Mouse (Mus musculus) forebrain, embryonic 11.5 days (tissue): ENCODE results near the gene Flg2. TPM values are rescaled to one million over a fixed set of nuclear protein-coding genes. Genes with fewer than 3 reads are reported as not detected.

ENCODE experiments used
- ATAC-seq: fragments of 200-750 bp; cut with Nextera tagmentation; replicated peaks from 2 replicates; pipeline ENCODE4 v1.8.0; 2017; ENCODE audit warnings: moderate TSS enrichment; ENCODE audit not compliant: low FRiP score
- DNase-seq: peaks from one replicate; pipeline ENCODE4 v3.0.0-alpha.2; 2017; ENCODE audit warnings: low spot score
- H3K27ac ChIP-seq: fragments of 300-500 bp; sonication (generic); 2 replicates; pipeline ENCODE4 v1.5.1; 2014; ENCODE audit warnings: low read depth, low read length
- H3K27me3 ChIP-seq: fragments of 300-500 bp; sonication (generic); 2 replicates; pipeline ENCODE4 v1.6.1; 2014; ENCODE audit warnings: mild to moderate bottlenecking, low read length, mixed read lengths; ENCODE audit not compliant: control insufficient read depth, insufficient read depth
- H3K36me3 ChIP-seq: fragments of 300-500 bp; sonication (generic); 2 replicates; pipeline ENCODE4 v1.6.1; 2014; ENCODE audit warnings: mild to moderate bottlenecking, low read length, moderate library complexity, mixed read lengths; ENCODE audit not compliant: control insufficient read depth, insufficient read depth
- H3K4me1 ChIP-seq: fragments of 300-500 bp; sonication (generic); replicated peaks from 2 replicates; pipeline ENCODE4 v1.6.1; 2014; ENCODE audit warnings: low read length, mixed read lengths; ENCODE audit not compliant: control insufficient read depth, insufficient read depth
- H3K4me2 ChIP-seq: fragments of 300-500 bp; sonication (generic); 2 replicates; pipeline ENCODE4 v1.6.1; 2014; ENCODE audit warnings: low read depth, mild to moderate bottlenecking, low read length, moderate library complexity, mixed read lengths; ENCODE audit not compliant: severe bottlenecking
- H3K4me3 ChIP-seq: fragments of 300-500 bp; sonication (generic); 2 replicates; pipeline ENCODE4 v1.5.1; 2014; ENCODE audit warnings: low read depth, low read length
- H3K9ac ChIP-seq: fragments of 300-500 bp; sonication (generic); 2 replicates; pipeline ENCODE4 v1.6.1; 2014; ENCODE audit warnings: low read length
- H3K9me3 ChIP-seq: fragments of 300-500 bp; sonication (generic); 2 replicates; pipeline ENCODE4 v1.6.1; 2016; ENCODE audit warnings: low read length, mixed read lengths; ENCODE audit not compliant: control insufficient read depth
- WGBS: fragments of 180-500 bp; shearing (Covaris S2); extraction: QIAGEN DNeasy Blood & Tissue Kit; methylation state at CpG from one replicate; pipeline ENCODE4 v1.1.7; 2014; 5-methylcytosine and 5-hydroxymethylcytosine counted together
- polyA plus RNA-seq: library from polyadenylated mRNA; unstranded; fragments of >200 nt; fragmentation: Nextera tagmentation; extraction: Ambion mirVana; gene quantifications from 2 replicates; pipeline ENCODE4 v1.2.1, GENCODE M21; 2014

Flg2 gene
- polyA plus RNA-seq = not detected in 2 replicates

DNA sequence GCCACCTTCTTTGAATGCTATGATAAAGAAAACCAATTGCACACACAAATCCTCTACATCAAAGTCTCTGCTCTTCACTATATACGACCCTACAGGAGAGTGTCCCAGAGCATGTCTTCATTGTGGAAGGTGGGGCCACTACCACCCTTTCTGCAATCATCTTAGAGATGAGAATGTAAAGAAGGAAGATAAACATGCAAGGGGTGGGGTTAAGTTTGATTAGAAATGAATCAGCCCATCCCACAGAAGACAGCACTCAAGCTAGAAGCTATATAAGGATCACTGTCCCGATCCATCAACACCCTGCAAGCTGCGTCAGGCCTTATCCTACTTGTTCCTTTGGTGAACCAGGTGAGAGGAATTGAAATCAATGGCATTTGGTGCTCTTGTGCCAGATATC lies at the start of gene Flg2:
Flg2 (plus strand) TSS at position 301 of the 400 bp plus-strand sequence.
- no peaks in the 10 kb centered on the region for H3K36me3 ChIP-seq
- no peak for ATAC-seq
- H3K9me3 ChIP-seq = no peaks in the 10 kb centered on the region
- no peak for DNase-seq
- H3K4me3 ChIP-seq = no peak within 1 kb of the TSS
- no peaks in the 10 kb centered on the region for H3K4me1 ChIP-seq
- no peaks in the 10 kb centered on the region for H3K27me3 ChIP-seq
- no peak within 1 kb of the TSS for H3K4me2 ChIP-seq
- 84% methylated on average over 3 of the region's 3 CpGs for WGBS
- H3K27ac ChIP-seq = no peak within 1 kb of the TSS
- H3K9ac ChIP-seq = no peak within 1 kb of the TSS

DNA sequence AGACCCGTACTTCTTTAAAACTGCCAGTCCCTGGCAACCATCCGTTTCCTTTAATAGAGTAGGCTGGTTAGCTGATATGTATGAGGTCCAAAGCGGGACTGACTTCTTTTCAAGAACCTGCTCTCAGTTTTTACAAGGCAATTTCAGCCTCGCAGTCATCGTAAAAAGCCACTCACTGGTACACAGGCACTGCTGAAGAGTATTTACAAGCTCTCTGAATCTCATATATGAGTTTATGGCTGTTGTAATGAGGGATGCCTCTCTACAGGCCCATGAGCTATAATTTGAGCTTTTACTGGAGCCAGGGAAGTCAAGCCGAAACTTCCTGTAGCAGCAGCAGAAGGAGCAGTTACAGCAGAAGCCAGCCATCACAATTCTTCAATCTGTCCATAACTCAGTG lies 34.6 kb upstream of the Flg2 start:
- Histone ChIP-seq H3K4me3 (no peak overlapping the region), H3K9ac (no peak overlapping the region), H3K9me3 (no peaks in the 10 kb centered on the region), H3K27ac (no peak overlapping the region), H3K4me2 (no peak overlapping the region), H3K4me1 (no peaks in the 10 kb centered on the region), H3K36me3 (no peaks in the 10 kb centered on the region), H3K27me3 (no peaks in the 10 kb centered on the region)
- 87% methylated on average over 6 of the region's 6 CpGs for WGBS
- no peak for ATAC-seq
- no peak for DNase-seq

DNA sequence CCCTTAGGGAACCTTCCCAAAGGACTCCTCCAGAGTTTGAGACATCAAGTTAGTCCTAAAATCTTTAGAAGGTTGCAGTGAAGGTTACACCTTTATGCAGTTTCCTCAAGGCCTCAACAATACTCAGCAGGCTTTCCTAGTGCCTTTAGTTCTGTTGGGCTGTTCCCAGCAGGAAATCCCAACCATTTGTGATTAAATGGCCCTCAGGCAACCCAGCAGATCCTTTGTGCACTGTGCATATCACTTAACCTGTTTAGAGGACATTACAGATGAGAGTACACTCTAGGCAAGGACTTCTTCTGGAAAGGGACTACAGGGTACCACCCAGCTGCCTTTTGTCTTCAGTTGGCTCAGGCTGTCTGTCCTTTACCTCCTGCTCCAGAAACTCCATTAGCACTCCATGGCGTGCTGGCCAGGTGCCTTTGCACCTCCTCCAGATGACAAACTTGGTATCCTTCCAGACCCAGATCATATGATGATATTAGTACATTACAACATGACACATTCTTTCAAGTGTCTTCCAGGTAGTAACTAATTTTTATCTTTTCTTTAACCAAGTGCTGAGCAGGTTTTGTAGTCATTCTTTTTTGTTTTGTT lies 34.0 kb upstream of the Flg2 start:
- ATAC-seq (no peak), DNase-seq (no peak)
- no peak overlapping the region for H3K27ac ChIP-seq
- no peaks in the 10 kb centered on the region for H3K4me1 ChIP-seq
- no peaks in the 10 kb centered on the region for H3K36me3 ChIP-seq
- H3K27me3 ChIP-seq = no peaks in the 10 kb centered on the region
- no peak overlapping the region for H3K9ac ChIP-seq
- no peak overlapping the region for H3K4me2 ChIP-seq
- H3K9me3 ChIP-seq = no peaks in the 10 kb centered on the region
- 68% methylated on average over 1 of the region's 1 CpGs for WGBS
- H3K4me3 ChIP-seq = no peak overlapping the region

DNA sequence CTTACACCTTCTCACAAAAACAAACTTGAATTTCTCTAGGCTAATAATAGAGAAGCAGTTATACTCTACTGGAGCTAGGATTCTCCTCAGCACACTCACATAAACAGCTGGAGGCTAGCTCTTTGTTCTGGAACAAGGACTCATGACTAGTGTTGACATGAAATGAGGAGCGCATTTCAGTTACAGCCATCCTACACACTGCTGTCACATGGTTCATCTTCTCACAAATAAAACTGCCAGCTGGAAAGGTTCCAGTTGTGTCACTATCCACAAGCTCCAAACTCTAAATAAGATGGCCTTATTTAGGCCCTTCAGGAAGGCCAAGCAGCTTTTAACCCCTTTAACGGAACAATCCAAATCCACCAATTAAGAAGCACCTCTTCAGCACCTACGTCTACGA lies 16.2 kb upstream of the Flg2 start:
- no peaks in the 10 kb centered on the region for H3K9me3 ChIP-seq
- H3K27ac ChIP-seq = no peak overlapping the region
- no peaks in the 10 kb centered on the region for H3K27me3 ChIP-seq
- no peak for DNase-seq
- no peak overlapping the region for H3K9ac ChIP-seq
- no peak overlapping the region for H3K4me2 ChIP-seq
- 90% methylated on average over 4 of the region's 4 CpGs for WGBS
- H3K4me1 ChIP-seq = no peaks in the 10 kb centered on the region
- no peak for ATAC-seq
- no peak overlapping the region for H3K4me3 ChIP-seq
- H3K36me3 ChIP-seq = no peaks in the 10 kb centered on the region

DNA sequence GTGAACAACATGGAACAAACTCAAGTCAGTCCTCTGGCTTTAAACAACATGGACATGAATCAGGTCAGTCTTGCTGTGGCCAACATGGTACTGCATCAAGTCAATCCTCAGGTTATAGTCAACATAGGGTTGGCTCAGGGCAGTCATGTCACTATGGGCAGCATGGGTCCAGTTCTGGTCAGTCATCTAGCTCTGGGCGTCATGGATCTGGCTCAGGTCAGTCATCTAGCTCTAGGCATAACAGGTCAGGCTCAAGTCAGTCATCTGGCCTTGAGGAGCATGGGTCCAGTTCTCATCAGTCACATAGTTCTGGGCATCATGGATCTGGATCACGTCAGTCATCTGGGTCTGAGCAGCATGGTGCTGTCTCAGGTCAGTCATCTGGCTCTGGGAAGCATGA lies 4.9 kb downstream of the Flg2 start:
- DNase-seq = no peak
- H3K36me3 ChIP-seq = no peaks in the 10 kb centered on the region
- ATAC-seq = no peak
- no peaks in the 10 kb centered on the region for H3K4me1 ChIP-seq
- H3K27ac ChIP-seq = no peak overlapping the region
- peaks cover 3% of the 10 kb centered on the region; the same call in 1 of the 2 replicates for H3K9me3 ChIP-seq
- H3K27me3 ChIP-seq = no peaks in the 10 kb centered on the region
- WGBS = 90% methylated on average over 2 of the region's 2 CpGs
- no peak overlapping the region for H3K9ac ChIP-seq
- no peak overlapping the region for H3K4me2 ChIP-seq
- H3K4me3 ChIP-seq = no peak overlapping the region

DNA sequence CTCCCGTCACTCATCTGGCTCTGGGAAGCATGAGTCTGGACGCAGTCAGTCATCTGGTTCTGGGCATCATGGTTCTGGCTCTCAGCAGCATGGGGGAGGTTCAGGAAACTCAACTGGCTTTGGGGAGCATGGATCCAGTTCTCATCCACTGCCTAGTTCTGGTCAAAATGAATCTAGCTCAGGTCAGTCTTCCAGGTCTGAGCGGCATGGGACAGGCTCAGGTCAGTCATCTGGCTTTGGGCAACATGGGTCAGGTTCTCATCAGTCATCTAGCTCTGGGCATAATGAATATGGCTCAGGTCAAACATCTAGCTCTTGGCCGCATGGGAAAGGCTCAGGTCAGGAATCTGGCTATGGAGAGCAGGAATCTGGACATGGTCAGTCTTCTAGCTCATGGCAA lies 5.4 kb downstream of the Flg2 start:
- Histone ChIP-seq H3K4me1 (no peaks in the 10 kb centered on the region), H3K27ac (no peak overlapping the region), H3K4me2 (no peak overlapping the region), H3K27me3 (no peaks in the 10 kb centered on the region), H3K9ac (no peak overlapping the region), H3K4me3 (no peak overlapping the region), H3K36me3 (no peaks in the 10 kb centered on the region), H3K9me3 (peaks cover 3% of the 10 kb centered on the region; the same call in 1 of the 2 replicates)
- ATAC-seq (no peak), DNase-seq (no peak)
- 91% methylated on average over 4 of the region's 4 CpGs for WGBS

Other genes with a start within 250 kb of the Flg2 start
- gene Lce3d, start 239.9 kb upstream of the Flg2 start, polyA plus RNA-seq = not detected in 2 replicates
- gene Lce3e, start 230.2 kb upstream of the Flg2 start, polyA plus RNA-seq = not detected in 2 replicates
- gene Lce3f, start 205.1 kb upstream of the Flg2 start, polyA plus RNA-seq = not detected in 2 replicates
- not detected in 2 replicates for gene Crct1, start 181.6 kb upstream of the Flg2 start, polyA plus RNA-seq
- gene Lce1m, start 178.2 kb upstream of the Flg2 start, polyA plus RNA-seq = not detected in 2 replicates
- not detected in 2 replicates for gene Gm4858, start 128.5 kb upstream of the Flg2 start, polyA plus RNA-seq
- not detected in 2 replicates for gene Crnn, start 52.5 kb upstream of the Flg2 start, polyA plus RNA-seq
- 0.33 TPM in 1 of 2 replicates, not detected in the other for gene Flg, start 76.2 kb downstream of the Flg2 start, polyA plus RNA-seq
- gene Hrnr, start 122.5 kb downstream of the Flg2 start, polyA plus RNA-seq = not detected in 2 replicates
- gene Rptn, start 196.4 kb downstream of the Flg2 start, polyA plus RNA-seq = not detected in 2 replicates
- 0.25 and 0.40 TPM in 2 replicates for gene Tchh, start 245.1 kb downstream of the Flg2 start, polyA plus RNA-seq